Mouse (Mus musculus) R1 (cell line): Measurements from ENCODE around the gene Rere.

Experiments used
- DNase-seq: peaks from one replicate; pipeline ENCODE4 v3.0.0-alpha.2; 2018; ENCODE audit warnings: low read depth, low spot score

Gene Rere

DNA sequence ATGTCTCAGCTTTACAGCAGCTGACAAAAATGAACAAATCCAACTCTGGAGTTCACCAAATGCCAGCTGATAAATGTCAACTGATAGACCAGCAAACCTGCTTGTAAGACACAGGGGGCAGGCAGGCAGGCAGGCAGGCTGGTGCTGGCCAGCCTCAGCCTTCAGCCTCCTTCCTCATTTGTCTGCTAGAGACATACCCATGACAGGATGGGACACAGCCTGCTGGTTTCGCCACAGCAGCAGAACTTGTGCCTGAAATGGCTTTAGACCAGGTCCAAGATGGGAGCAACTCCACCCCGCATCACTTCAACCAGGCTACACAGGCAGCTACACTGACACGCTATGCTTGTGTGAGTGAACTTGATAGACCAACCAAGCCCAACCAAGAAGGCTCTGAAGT lies 324.4 kb downstream of the Rere start:
- no peak for DNase-seq

DNA sequence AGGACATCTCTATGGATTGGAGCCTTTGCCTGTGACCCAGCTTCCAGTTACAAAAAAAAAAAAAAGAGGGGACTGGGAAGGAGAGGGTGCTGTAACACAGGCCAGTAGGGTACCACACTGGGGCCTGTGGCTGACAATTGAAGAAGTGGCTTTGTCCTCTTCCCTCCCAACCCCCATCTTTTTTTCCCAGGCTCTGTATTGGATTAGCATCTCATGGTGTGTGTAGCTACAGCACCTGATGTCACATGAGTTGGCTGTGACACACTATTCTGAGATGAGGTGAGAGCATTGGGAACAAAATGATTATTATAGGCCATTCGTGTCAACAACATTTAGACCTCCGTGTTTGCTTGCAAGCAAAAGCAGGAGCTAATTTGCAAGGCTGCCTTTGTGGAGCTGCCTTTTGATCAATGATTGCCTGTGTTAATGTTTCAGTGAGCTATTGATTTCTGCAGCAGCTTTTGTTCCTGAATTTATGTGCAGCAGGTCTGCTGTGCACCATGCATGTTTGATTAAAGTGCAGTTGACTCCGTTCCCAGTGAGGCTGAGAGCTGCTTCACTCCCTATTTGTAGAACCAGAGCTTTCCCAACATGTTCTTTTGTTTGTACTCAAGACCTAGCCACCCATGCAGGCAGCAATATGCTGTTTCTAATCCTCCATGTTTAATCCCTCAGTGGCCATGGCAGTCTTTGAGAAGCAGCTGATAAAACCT lies 325.2 kb downstream of the Rere start:
- no peak for DNase-seq

DNA sequence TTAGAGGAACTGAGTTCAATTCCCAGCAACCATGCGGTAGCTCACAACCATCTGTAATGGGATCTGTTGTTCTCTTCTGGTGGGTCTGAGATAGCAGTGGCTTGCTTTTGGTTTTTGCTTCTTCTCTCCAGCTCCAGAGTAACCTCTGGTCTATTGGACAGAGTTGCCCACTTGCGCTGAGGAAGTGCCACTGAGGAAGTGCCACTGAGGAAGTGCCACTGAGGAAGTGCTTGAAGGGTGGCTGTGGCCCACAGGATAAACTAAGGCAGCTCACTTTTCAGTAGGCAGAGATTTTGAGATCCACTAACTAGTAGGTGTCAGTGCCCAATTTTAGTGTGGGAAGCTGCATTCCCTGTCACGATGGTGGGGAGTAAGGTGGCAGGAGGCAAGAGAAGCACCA lies 327.2 kb downstream of the Rere start:
- DNase-seq: no peak

DNA sequence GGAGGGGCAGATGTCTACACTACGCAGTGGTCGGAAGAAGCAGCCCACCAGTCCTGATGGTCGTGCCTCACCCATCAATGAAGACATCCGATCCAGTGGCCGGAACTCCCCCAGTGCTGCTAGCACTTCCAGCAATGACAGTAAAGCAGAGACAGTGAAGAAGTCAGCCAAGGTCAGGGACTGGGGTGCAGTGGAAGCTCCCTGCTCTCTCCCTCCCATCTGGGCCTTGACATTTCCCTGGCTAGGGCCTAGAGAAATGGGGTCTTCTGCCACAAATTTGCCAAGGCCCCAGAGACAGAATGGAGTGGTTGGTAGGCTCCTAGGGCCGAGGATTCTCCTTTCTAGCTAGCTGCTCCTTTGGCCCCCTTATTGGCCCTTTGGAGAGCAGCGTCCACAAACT lies 332.3 kb downstream of the Rere start:
- DNase-seq: no peak

DNA sequence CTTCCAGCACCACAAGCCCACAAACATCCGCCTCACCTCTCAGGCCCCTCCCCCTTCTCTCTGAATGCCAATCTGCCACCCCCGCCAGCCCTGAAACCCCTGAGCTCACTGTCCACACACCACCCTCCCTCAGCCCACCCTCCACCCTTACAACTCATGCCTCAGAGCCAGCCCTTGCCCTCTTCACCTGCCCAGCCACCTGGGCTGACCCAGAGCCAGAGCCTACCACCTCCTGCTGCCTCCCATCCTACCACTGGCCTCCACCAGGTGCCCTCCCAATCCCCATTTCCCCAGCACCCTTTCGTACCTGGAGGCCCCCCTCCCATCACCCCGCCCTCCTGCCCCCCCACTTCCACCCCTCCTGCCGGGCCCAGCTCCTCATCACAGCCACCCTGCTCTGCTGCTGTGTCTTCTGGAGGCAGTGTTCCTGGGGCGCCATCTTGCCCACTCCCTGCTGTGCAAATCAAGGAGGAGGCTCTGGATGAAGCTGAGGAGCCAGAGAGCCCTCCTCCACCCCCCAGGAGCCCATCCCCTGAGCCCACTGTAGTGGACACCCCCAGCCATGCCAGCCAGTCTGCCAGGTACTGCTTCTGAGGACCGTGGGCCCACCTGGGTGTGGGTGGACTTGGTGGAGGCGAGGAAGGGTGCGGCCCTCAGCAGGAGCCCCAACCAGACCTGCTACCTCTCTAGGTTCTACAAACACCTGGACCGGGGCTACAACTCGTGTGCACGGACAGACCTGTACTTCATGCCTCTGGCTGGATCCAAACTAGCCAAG lies 334.0 kb downstream of the Rere start:
- no peak for DNase-seq

DNA sequence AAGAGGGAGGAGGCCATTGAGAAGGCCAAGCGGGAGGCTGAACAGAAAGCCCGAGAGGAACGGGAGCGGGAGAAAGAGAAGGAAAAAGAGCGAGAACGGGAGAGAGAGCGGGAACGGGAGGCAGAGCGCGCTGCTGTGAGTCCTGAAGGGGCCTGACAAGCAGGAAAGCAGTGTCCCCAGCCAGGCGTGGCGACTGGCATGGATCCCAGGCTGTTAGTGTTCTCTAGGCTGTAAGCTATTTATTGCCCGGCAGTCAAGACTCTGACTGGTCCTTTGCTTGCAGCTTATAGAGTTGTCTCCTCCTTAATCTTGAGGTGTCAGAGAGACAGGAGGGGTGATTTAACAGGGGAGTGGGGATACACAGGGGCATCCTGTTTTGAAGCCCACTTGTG lies 334.6 kb downstream of the Rere start:
- no peak for DNase-seq

DNA sequence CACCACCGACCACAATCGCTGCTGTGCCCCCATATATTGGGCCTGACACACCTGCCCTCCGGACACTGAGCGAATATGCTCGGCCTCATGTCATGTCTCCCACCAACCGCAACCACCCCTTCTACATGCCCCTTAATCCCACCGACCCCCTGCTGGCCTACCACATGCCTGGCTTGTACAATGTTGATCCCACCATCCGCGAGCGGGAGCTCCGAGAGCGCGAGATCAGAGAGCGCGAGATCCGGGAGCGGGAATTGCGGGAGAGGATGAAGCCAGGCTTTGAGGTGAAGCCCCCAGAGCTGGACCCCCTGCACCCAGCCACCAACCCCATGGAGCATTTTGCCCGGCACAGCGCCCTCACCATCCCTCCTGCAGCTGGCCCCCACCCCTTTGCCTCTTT lies 335.4 kb downstream of the Rere start:
- no peak for DNase-seq

DNA sequence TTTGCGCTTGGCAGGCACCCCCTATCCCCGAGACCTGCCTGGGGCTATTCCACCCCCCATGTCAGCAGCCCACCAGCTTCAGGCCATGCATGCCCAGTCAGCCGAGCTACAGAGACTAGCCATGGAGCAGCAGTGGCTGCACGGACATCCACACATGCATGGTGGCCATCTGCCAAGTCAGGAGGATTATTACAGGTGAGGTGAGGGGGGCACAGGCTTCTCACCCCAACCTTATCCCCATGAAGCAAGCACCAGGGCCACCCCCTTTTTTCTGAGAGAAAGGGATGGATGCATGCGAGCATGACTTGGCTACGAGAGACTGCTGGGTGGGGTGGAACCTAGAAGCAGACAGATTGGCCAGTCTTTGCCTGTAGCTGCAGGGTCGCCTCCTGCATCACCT lies 337.6 kb downstream of the Rere start:
- DNase-seq: no peak

DNA sequence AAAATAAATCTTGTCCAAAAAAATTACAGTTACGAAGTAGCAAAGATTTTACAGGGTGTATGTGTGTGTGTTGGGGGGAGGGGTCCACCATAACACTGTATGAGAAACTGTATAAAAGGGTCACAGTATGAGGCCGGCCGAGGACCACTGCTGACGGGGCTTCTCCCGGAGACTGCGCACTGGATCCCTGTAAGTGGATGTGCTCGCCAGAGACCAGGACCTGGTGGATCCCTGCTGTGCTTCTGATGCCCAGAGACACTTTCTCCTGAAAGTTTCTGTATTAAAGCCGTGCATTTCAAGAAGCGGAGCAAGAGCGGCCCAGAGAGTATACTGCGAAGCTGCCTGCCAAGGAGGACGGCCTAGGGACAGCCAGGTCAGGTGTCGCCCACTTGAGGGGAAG lies 341.2 kb downstream of the Rere start:
- no peak for DNase-seq

DNA sequence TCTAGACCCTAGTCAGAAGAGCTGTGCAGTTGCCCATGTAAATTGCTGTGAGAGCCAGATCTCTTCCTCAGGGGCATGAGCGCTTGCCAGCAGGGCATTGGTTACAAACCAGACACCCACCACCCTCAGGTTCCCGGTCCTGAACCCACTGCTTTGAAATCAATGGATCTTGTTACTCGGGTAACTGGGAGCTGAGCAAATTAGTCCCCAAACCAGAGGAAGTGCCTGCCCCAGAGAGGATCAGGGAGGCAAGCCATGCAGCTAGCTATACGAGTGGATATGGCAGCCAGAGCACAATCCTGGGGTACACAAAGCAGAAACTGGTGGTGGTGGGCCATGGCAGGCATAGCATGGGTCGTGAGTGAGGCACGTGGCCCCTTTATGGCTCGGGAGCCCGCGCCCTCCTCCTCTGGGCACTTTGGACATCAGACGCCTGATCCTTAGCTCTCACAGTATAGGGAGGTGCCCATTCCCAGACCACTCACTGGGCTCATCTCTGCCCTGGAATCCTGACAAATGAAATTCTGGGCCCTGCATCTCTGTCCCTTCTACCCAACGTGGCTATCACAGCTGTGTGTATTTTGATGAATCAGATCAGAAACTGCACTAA lies 342.9 kb downstream of the Rere start:
- no peak for DNase-seq

DNA sequence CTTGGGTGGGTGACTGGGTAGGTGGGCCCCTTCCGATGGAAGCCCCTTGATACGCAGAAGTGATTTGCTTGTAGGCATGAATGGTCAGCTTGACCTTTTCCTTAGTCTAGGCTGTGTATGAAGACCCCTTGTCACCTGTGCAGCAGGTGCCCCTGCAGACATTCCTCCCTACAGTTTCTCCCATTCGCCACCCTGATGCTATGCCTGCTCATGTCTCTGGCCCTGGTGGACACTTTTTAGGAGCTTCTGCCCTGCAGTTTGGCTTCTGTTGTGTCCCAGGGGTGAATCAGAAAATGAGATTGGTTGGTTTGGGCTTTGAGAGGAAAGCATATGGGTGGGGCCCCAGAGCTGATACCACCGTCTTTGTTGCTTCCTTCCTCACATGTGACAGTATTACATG lies 343.5 kb downstream of the Rere start:
- no peak for DNase-seq

DNA sequence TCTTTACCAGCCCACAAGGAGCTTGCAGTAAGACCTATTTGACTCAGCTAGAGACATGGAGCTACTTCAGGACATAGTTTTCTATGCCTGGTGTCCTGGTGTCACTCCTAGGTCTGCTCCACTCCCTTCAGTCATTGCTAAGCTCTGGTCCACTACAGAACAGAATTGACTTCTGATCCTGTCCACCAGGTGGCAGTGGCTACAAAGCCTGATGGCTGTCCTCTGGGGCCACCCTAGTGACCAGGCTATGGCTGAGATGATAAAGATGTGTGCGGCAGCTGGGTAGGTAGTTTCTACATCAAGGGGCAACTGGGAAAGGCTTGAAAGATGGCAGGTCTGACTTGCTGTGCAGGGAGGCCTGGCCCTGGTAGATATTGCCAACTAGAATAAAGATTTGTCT lies 344.0 kb downstream of the Rere start:
- peak; percentile 42 for DNase-seq

DNA sequence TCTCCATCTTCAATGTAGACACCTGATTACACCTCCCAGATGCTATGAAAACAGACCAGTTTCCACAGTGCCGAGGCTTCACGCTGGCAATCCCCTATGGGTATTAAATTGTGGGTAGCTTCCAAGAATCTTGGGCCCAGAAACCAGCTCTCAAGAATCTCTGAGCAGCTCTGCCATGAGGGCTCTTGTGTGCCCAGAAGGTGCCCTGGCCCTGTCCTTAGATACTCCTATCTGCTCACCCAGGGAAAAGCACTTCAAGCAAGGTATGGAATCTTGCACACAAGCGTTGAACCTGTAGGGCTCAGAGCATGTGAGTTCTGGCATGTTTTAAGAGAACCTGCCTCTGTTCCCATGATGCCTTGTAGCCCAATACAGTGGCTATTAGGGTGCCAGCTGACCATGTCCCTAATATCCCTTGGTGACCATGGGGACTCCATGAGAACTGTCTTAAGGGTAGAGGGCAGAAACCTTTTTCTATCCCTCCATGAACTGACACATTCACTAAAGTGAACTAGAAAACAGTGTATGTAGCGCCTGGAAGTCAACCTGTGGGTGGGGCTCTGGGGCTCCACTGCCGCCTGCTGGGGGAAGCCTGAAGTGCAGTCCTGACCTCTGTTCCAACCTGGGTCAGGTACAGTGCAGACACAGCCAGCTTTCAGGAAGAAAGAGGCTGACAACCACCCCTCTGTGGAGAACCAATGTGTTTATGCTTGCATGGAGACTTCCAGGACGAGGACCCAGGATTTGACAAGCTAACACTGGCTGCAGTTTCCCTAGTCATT lies 344.7 kb downstream of the Rere start:
- DNase-seq: peak; percentile 66

DNA sequence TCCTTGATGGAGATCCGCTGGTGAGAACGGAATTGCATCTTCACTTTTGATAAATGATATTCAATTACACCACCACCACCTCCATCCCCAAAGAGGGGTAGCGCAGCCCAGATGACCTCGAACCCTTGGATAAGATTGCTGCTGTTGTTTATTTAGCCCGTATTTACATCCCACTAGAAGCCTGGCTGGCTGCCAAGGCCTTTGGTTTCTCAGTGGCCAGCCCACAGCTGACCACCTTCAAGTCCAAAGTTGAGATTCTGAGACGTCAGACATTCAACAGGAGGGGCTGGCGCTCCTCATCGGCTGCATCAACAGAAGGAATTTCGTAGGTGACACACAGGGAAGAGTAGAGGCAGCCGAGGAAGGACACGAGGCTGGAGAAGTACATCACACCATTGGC lies 347.8 kb downstream of the Rere start:
- DNase-seq: no peak

DNA sequence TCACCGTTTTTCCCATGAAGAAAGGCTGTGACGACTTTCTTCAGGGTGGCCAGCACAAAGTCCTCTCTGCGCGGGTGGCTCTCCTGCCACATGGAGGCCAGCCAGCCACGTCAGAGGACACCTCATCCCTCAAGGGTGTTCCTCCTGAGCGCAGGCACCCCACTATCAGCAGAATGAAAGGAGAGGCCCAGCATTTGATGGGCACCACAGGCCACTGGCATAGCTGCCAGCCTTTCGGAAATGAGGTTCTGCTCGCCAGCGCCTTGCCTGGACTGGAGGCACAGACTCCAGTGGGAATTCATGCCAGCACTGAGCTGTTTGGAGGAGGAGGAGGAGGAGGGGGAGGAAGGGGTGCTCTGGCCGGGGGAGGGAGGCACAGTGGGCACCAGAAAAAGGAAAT lies 354.1 kb downstream of the Rere start:
- no peak for DNase-seq

DNA sequence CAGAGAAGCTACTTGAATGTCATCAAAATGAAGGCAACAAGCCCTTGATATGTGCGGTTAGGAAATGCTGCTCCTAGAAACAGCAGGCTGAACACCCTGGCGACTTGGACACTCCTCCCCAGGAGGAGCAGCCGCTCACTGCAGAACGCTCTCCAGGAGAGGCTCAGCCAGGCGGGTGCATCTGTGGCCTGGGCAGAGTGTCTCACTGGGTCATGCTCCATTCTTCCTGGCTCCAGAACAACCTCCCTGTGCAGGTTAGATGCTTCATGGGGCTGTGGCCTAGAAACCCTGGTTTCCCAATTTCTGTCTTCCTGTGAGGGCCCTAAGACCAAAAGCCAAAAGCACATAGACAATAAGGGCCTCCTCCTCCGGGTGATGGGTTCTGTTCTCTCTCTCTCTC lies 355.2 kb downstream of the Rere start:
- DNase-seq: no peak

DNA sequence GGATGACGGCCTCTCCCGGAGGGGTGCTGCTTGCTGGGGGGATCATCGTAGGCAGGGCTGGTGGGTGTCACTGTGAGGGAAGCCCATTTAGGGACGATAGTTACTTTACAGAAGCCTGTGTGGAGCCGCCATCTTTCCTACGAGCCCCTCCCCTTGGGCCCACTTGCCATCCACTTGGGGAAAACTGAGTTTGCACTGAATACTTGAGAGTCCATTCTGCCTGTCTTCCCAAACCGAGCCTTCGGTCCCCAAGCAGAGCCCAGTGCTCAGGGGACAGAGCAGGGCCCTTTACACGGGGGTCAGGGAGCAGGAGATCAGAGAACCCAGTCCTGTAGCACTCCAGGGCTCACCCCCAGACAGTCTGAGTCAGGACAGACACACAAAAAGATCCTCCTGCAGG lies 362.9 kb downstream of the Rere start:
- DNase-seq: no peak

DNA sequence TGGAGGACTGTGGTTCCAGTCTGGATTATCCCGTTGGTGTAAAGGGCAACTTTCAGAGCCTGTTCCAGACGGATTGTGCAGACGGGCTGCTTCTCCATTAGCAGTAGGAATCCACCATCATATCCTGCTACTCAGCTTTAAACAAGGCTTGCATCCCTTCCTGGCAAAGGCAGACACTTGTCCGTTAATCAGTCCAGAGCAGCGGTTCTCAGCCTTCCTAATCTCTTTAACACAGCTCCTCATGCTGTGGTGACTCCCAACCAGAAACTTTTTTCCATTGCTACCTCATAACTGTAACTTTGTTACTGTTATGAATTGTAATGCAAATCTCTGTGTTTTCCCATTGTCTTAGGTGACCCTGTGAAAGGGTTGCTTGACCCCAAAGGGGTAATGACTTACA lies 367.9 kb downstream of the Rere start:
- no peak for DNase-seq

DNA sequence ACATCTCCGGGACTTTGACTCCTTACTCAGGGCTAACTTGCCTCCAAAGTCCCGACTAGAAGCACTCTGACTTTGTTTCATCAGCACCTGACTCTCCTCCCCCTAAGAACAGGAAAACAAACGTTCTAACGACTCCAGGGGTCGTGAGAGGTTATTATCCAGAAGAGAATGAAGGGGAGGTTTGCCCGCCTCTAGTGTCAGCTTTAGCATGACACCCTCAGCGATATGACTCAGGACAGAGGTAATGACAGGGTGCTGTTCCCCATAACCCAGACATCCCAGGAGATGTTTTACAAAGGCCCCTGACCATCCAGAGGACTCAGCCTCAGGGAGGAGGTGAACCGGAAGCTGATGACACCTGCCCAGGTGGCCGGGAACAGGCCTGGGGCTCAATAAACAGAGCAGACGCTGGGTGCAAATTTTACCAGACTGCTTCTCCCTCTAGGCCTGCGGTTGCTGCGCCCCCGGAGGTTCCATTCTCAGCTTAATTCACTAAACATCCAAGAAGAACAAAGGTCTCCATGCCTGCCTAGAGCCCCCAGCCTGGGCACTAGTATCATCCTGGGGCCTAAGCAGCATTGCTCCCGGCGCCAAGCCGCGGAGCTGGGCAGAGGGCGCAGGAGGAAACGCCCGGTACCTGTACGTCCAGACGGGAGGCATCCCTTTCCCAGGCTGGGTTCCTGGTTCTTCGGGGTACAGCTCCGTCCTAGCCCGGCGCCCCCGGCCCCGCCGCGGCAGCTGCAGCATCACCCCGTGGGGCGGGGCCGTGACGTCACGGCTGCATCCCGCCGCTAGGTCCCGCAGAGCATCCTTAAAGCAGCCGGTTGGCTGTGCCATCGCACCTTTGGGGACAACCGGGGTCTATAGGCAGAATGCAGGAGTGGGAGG lies 370.2 kb downstream of the Rere start, which contains the start of gene Slc45a1:
TSS of gene Slc45a1 (minus strand) at position 785 of the 888 bp plus-strand sequence.
- DNase-seq: no peak

DNA sequence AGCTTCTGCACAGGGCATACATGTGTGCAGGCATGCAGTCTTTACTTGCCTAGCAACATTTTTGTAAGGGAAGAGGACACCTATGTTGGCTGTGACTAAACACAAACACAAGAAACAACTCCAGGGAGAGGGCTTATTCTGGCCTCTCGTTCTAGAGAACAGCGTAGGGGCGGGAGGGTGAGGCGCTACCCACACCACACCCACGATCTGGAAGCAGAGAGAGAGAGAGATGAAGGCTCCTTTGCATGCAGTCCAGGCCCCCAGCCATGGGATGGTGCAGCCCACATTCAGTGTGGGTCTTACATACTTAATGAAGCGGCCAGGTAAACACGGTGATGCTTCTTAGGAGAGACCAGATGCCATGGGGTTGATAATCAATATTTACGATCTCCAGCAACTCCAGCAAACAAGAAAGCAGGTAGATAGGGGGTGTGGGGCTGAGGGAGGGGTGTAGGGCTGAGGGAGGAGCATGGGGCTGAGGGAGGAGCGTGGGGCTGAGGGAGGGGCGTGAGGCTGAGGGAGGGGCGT lies 371.7 kb downstream of the Rere start:
- DNase-seq: peak; percentile 56

DNA sequence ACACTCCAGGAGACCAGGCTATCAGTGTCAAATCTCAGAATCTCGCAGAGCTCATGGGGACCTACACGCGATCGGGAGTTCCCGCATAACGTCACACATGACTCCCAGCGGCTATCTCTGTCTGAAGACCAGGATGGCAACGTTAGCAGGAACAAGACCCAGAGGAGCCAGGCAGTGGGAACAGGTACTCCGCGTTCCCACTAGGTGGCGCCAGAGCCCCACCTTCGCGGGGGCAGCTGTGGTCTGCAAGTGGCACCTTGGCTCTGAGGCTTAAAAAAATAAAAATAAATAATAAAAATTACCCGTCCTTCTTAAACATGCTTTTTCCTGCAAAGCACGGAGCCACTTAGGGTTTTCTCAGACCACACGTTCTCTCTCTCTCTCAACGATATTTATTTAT lies 374.5 kb downstream of the Rere start:
- DNase-seq: peak; percentile 80
